Mouse (Mus musculus) kidney, embryonic 14.5 days (tissue): ENCODE results near the gene BC030870. TPM values are rescaled to one million over a fixed set of nuclear protein-coding genes. Genes with fewer than 3 reads are reported as not detected.

Source experiments
- ATAC-seq: fragments of 200-750 bp; cut with Nextera tagmentation; 2 replicates; pipeline ENCODE4 v1.8.0; 2017; ENCODE audit warnings: moderate number of reproducible peaks, mild to moderate bottlenecking, moderate TSS enrichment, moderate library complexity; ENCODE audit not compliant: low FRiP score, low TSS enrichment
- H3K27ac ChIP-seq: fragments of 300-500 bp; sonication (generic); 2 replicates; pipeline ENCODE4 v1.5.1; 2014; ENCODE audit warnings: low read depth, mild to moderate bottlenecking, low read length, moderate library complexity, mixed read lengths
- H3K27me3 ChIP-seq: fragments of 300-500 bp; sonication (generic); 2 replicates; pipeline ENCODE4 v1.6.1; 2014; ENCODE audit warnings: mild to moderate bottlenecking, low read length; ENCODE audit not compliant: control insufficient read depth, insufficient read depth
- H3K36me3 ChIP-seq: fragments of 300-500 bp; sonication (generic); 2 replicates; pipeline ENCODE4 v1.6.1; 2014; ENCODE audit warnings: low read length, mixed read lengths; ENCODE audit not compliant: control insufficient read depth, insufficient read depth
- H3K4me1 ChIP-seq: fragments of 300-500 bp; sonication (generic); 2 replicates; pipeline ENCODE4 v1.6.1; 2014; ENCODE audit warnings: low read length, mixed read lengths; ENCODE audit not compliant: control insufficient read depth, insufficient read depth
- H3K4me2 ChIP-seq: fragments of 300-500 bp; sonication (generic); replicated peaks from 2 replicates; pipeline ENCODE4 v1.6.1; 2014; ENCODE audit warnings: low read depth, mild to moderate bottlenecking, low read length
- H3K4me3 ChIP-seq: fragments of 300-500 bp; sonication (generic); 2 replicates; pipeline ENCODE4 v1.5.1; 2014; ENCODE audit warnings: mild to moderate bottlenecking, low read length
- H3K9ac ChIP-seq: fragments of 300-500 bp; sonication (generic); 2 replicates; pipeline ENCODE4 v1.6.1; 2014; ENCODE audit warnings: low read depth, mild to moderate bottlenecking, low read length, moderate library complexity
- H3K9me3 ChIP-seq: fragments of 300-500 bp; sonication (generic); 2 replicates; pipeline ENCODE4 v1.6.1; 2016; ENCODE audit warnings: low read length; ENCODE audit not compliant: control insufficient read depth
- WGBS: fragments of 180-500 bp; shearing (Covaris S2); extraction: QIAGEN DNeasy Blood & Tissue Kit; methylation state at CpG from one replicate; pipeline ENCODE4 v1.1.7; 2014; 5-methylcytosine and 5-hydroxymethylcytosine counted together
- microRNA-seq: library from miRNA; unstranded; fragments of <30 nt; microRNA quantifications from one replicate; pipeline ENCODE4, GENCODE M21; 2016
- polyA plus RNA-seq: library from polyadenylated mRNA; unstranded; fragments of >200 nt; fragmentation: Nextera tagmentation; extraction: Ambion mirVana; gene quantifications from 2 replicates; pipeline ENCODE4 v1.2.1, GENCODE M21; 2014

Gene BC030870
- polyA plus RNA-seq, 1 experiment from 2014 or later, result 0.32 TPM

DNA sequence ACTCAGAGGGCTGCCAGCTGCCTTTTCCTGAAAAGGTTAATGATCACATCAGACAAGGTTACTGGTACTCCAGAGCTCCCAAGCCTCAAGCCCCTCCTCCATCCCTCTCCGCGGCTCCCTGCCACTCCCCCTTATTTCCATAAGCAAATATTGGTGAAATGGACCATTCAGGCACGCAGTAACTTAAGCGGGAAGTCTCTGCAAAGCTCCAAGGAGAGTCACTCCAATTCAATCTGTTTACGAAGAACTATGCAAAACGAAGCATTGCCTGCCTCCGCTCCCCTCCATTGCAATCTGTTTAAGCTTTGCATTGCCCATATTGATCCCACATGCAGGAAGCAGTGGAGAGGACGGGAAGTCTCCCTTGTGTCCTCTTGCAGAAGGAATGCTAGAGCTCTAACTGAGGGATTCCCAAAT, 92.2 kb downstream of the BC030870 start, which contains the start of gene Apela:
Gene Apela, minus strand, starts transcription at position 220 of the 417 bp plus-strand sequence.
- Histone ChIP-seq H3K27me3 (no peaks in the 10 kb centered on the region), H3K4me1 (no peaks in the 10 kb centered on the region), H3K9me3 (no peaks in the 10 kb centered on the region), H3K36me3 (no peaks in the 10 kb centered on the region), H3K4me2 (peak within 1 kb of the TSS; percentile 54), H3K9ac (no peak within 1 kb of the TSS), H3K4me3 (peak within 1 kb of the TSS; percentile 30), H3K27ac (no peak within 1 kb of the TSS; the same call in 1 of the 2 replicates)
- ATAC-seq, result peak; percentile 87
- under 1% methylated on average over 8 of the region's 8 CpGs for WGBS

Small RNAs within 50 kb of the gene (microRNA-seq; reads per million reads assigned to microRNA genes)
- gene Gm24333, result not detected

Other genes with a start within 250 kb of the BC030870 start
- gene Tmem192, start 182.4 kb downstream of the BC030870 start, polyA plus RNA-seq, result 30.1 and 31.1 TPM in 2 replicates
- not detected in 2 replicates for gene Trim75, start 141.7 kb downstream of the BC030870 start, polyA plus RNA-seq
- 0.13 and 0.24 TPM in 2 replicates for gene Trim61, start 111.0 kb downstream of the BC030870 start, polyA plus RNA-seq
- not detected in 2 replicates for gene Trim60, start 111.0 kb downstream of the BC030870 start, polyA plus RNA-seq
- gene Apela, start 92.2 kb downstream of the BC030870 start, polyA plus RNA-seq, result 11.3 and 13.5 TPM in 2 replicates
- not detected in 2 replicates for gene Gm10663, start 54.5 kb downstream of the BC030870 start, polyA plus RNA-seq